Mouse (Mus musculus): Measurements from ENCODE around the gene Stat2. TPM values are rescaled to one million over a fixed set of nuclear protein-coding genes. Genes with fewer than 3 reads are reported as not detected.

Stat2 gene
- 11.3 and 12.1 TPM in 2 replicates for polyA plus RNA-seq (2015; fragmentation: Nextera tagmentation; extraction: Ambion mirVana)

GRCm38 (mm10) chr10:128270287-128270841 is at the start of gene Stat2:
Gene Stat2 (plus strand): TSS chr10:128270559.
- Histone ChIP-seq H3K27me3 (ENCODE audit: insufficient read depth, low read length) (no peaks in the 10 kb centered on the region), H3K9ac (replicated peaks) (peak within 1 kb of the TSS; percentile 82), H3K4me3 (ENCODE audit: low read depth, low read length) (peak within 1 kb of the TSS; percentile 83), H3K4me2 (ENCODE audit: low read depth, low read length) (peak within 1 kb of the TSS; percentile 68), H3K4me1 (ENCODE audit: insufficient read depth) (peaks cover 16% of the 10 kb centered on the region), H3K27ac (ENCODE audit: low read depth) (peak within 1 kb of the TSS; percentile 92), H3K36me3 (replicated peaks; ENCODE audit: insufficient read depth, low read length) (no peaks in the 10 kb centered on the region), H3K9me3 (ENCODE audit: low read length) (no peaks in the 10 kb centered on the region)
- under 1% methylated on average over 43 of the region's 43 CpGs for WGBS (ENCODE audit: insufficient replicate concordance)
- TF ChIP-seq EP300 (IDR thresholded peaks at IDR 0.05; ENCODE audit: low read depth) (peak; percentile 70), CTCF (IDR thresholded peaks at IDR 0.05; ENCODE audit: low read depth) (no peak)
- ATAC-seq = peak; percentile 93
- DNase-seq = peak; percentile 98

- ATAC-seq (no peak), DNase-seq (no peak)
- no peaks in the 10 kb centered on the region for H3K9me3 ChIP-seq (ENCODE audit: low read length)
- TF ChIP-seq CTCF (IDR thresholded peaks at IDR 0.05; ENCODE audit: low read depth) (no peak), EP300 (IDR thresholded peaks at IDR 0.05; ENCODE audit: low read depth) (no peak)
- H3K4me3 ChIP-seq (ENCODE audit: low read depth, low read length) = no peak overlapping the region
- no peak overlapping the region for H3K4me2 ChIP-seq (ENCODE audit: low read depth, low read length)
- 55% methylated on average over 16 of the region's 16 CpGs for WGBS (ENCODE audit: insufficient replicate concordance)
- H3K27me3 ChIP-seq (ENCODE audit: insufficient read depth, low read length) = no peaks in the 10 kb centered on the region
- H3K4me1 ChIP-seq (ENCODE audit: insufficient read depth) = peaks cover 6% of the 10 kb centered on the region
- H3K27ac ChIP-seq (ENCODE audit: low read depth) = no peak overlapping the region
- no peaks in the 10 kb centered on the region for H3K36me3 ChIP-seq (replicated peaks; ENCODE audit: insufficient read depth, low read length)
- no peak overlapping the region for H3K9ac ChIP-seq (replicated peaks)
Measured at GRCm38 (mm10) chr10:128221533-128222286, 48.6 kb upstream of the Stat2 start.

GRCm38 (mm10) chr10:128225064-128225463 is 45.3 kb upstream of the Stat2 start:
- Histone ChIP-seq H3K9me3 (ENCODE audit: low read length) (no peaks in the 10 kb centered on the region), H3K4me3 (ENCODE audit: low read depth, low read length) (no peak overlapping the region), H3K9ac (replicated peaks) (no peak overlapping the region), H3K36me3 (replicated peaks; ENCODE audit: insufficient read depth, low read length) (no peaks in the 10 kb centered on the region), H3K4me1 (ENCODE audit: insufficient read depth) (peaks cover 2% of the 10 kb centered on the region; the same call in 1 of the 2 replicates), H3K27ac (ENCODE audit: low read depth) (no peak overlapping the region), H3K4me2 (ENCODE audit: low read depth, low read length) (no peak overlapping the region), H3K27me3 (ENCODE audit: insufficient read depth, low read length) (no peaks in the 10 kb centered on the region)
- no peak for TF ChIP-seq EP300 (IDR thresholded peaks at IDR 0.05; ENCODE audit: low read depth)
- no peak for DNase-seq
- no peak for ATAC-seq
- WGBS (ENCODE audit: insufficient replicate concordance) = 63% methylated on average over 5 of the region's 5 CpGs

GRCm38 (mm10) chr10:128225538-128225937 is 44.8 kb upstream of the Stat2 start, which contains the start of gene Mip:
Gene Mip (plus strand): TSS chr10:128225838.
- no peak for ATAC-seq
- TF ChIP-seq EP300 (IDR thresholded peaks at IDR 0.05; ENCODE audit: low read depth) = no peak
- TF ChIP-seq CTCF (IDR thresholded peaks at IDR 0.05; ENCODE audit: low read depth) = no peak
- no peaks in the 10 kb centered on the region for H3K9me3 ChIP-seq (ENCODE audit: low read length)
- DNase-seq = no peak
- H3K4me3 ChIP-seq (ENCODE audit: low read depth, low read length) = no peak within 1 kb of the TSS
- no peak within 1 kb of the TSS for H3K27ac ChIP-seq (ENCODE audit: low read depth)
- 63% methylated on average over 4 of the region's 4 CpGs for WGBS (ENCODE audit: insufficient replicate concordance)
- H3K4me2 ChIP-seq (ENCODE audit: low read depth, low read length) = no peak within 1 kb of the TSS
- H3K9ac ChIP-seq (replicated peaks) = no peak within 1 kb of the TSS
- no peaks in the 10 kb centered on the region for H3K27me3 ChIP-seq (ENCODE audit: insufficient read depth, low read length)
- H3K4me1 ChIP-seq (ENCODE audit: insufficient read depth) = peaks cover 3% of the 10 kb centered on the region
- H3K36me3 ChIP-seq (replicated peaks; ENCODE audit: insufficient read depth, low read length) = no peaks in the 10 kb centered on the region

- ATAC-seq = no peak
- DNase-seq = no peak
- Histone ChIP-seq H3K27ac (ENCODE audit: low read depth) (no peak overlapping the region), H3K4me1 (ENCODE audit: insufficient read depth) (peaks cover 12% of the 10 kb centered on the region), H3K9me3 (ENCODE audit: low read length) (no peaks in the 10 kb centered on the region), H3K4me3 (ENCODE audit: low read depth, low read length) (no peak overlapping the region), H3K27me3 (ENCODE audit: insufficient read depth, low read length) (no peaks in the 10 kb centered on the region), H3K9ac (replicated peaks) (no peak overlapping the region), H3K36me3 (replicated peaks; ENCODE audit: insufficient read depth, low read length) (no peaks in the 10 kb centered on the region), H3K4me2 (ENCODE audit: low read depth, low read length) (no peak overlapping the region)
- no peak for TF ChIP-seq EP300 (IDR thresholded peaks at IDR 0.05; ENCODE audit: low read depth)
- TF ChIP-seq CTCF (IDR thresholded peaks at IDR 0.05; ENCODE audit: low read depth) = no peak
- WGBS (ENCODE audit: insufficient replicate concordance) = 72% methylated on average over 9 of the region's 9 CpGs
Measured at GRCm38 (mm10) chr10:128227592-128227991, 42.8 kb upstream of the Stat2 start.

- ATAC-seq (no peak), DNase-seq (no peak)
- no peak overlapping the region for H3K4me2 ChIP-seq (ENCODE audit: low read depth, low read length)
- no peak overlapping the region for H3K4me3 ChIP-seq (ENCODE audit: low read depth, low read length)
- H3K27me3 ChIP-seq (ENCODE audit: insufficient read depth, low read length) = no peaks in the 10 kb centered on the region
- H3K27ac ChIP-seq (ENCODE audit: low read depth) = no peak overlapping the region
- no peaks in the 10 kb centered on the region for H3K36me3 ChIP-seq (replicated peaks; ENCODE audit: insufficient read depth, low read length)
- no peaks in the 10 kb centered on the region for H3K9me3 ChIP-seq (ENCODE audit: low read length)
- WGBS (ENCODE audit: insufficient replicate concordance) = 83% methylated on average over 8 of the region's 8 CpGs
- TF ChIP-seq CTCF (IDR thresholded peaks at IDR 0.05; ENCODE audit: low read depth) = no peak
- TF ChIP-seq EP300 (IDR thresholded peaks at IDR 0.05; ENCODE audit: low read depth) = peak; percentile 71
- no peak overlapping the region for H3K9ac ChIP-seq (replicated peaks)
- peaks cover 12% of the 10 kb centered on the region for H3K4me1 ChIP-seq (ENCODE audit: insufficient read depth)
Measured at GRCm38 (mm10) chr10:128228009-128228408, 42.4 kb upstream of the Stat2 start.

Measured in liver, postnatal 0 days (tissue).